Mouse (Mus musculus) liver, embryonic 14.5 days (tissue): Measurements from ENCODE around the gene Atp13a4.

Experiments
- CTCF ChIP-seq: IDR thresholded peaks from 2 replicates; pipeline ENCODE4 v1.5.1; 2016; ENCODE audit warnings: antibody characterized with exemption, low read depth, control low read depth
- EP300 ChIP-seq: IDR thresholded peaks from 2 replicates; pipeline ENCODE4 v1.6.1; 2016; ENCODE audit warnings: antibody characterized with exemption, low read depth

DNA sequence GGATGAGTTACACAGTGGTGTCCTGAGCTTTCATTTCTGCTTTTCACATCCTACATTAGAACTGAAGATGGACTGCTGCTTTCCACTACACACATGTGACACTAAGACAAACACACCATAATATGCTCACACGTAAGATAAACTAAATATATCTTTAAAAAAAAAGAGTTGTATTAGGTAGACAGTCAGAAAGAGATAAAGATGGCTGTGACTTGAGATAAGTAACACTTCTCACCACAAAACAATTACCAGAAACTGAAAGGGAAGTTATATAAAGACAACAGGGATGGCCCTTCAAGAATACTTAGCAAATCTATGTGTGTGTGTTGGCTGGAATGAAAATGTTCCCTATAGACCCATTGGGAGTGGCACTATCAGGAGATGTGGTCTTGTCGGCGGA, 34.8 kb downstream of the Atp13a4 start:
- TF ChIP-seq EP300 (no peak), CTCF (no peak)
